21 mouse cellular contexts compared by ENCODE assay signal in genomic region chr9:10856204-10856892, GRCm38 (mm10). TPM values are rescaled to one million over a fixed set of nuclear protein-coding genes. Genes with fewer than 3 reads are reported as not detected.
DNase-seq lines count a peak whose midpoint lies in the region; ATAC-seq and TF ChIP-seq lines count a peak whose summit lies in the region.
"Had no signal": no experiment of that assay in that cellular context is flagged by ENCODE, and none has a peak within 500 bp of the region (broad histone marks: within the 10 kb centered on the region; RNA-seq: fewer than 3 reads in every experiment).

No protein-coding gene starts in this region.

- H3K9ac ChIP-seq in heart, adult 2 months (ENCODE audit: low read depth, low read length): no peak overlapping the region
- H3K9ac ChIP-seq in neural tube, embryonic 14.5 days (replicated peaks; ENCODE audit: low read depth, low read length): no peak overlapping the region
- H3K9ac ChIP-seq: forebrain, embryonic 12.5 days; limb, embryonic 13.5 days; liver, embryonic 15.5 days; midbrain, embryonic 12.5 days had no signal

- no peak overlapping the region for H3K27ac ChIP-seq in heart, adult 2 months
- no peak overlapping the region for H3K27ac ChIP-seq in left cerebral cortex, adult 2 months
- H3K27ac ChIP-seq in neural tube, embryonic 14.5 days (ENCODE audit: low read depth, low read length): no peak overlapping the region
- H3K27ac ChIP-seq: forebrain, embryonic 12.5 days; heart, embryonic 10.5 days; limb, embryonic 13.5 days; liver, embryonic 15.5 days; macrophage; midbrain, embryonic 12.5 days had no signal

- intact Hi-C loops in heart, adult 2 months (cut with DNase I): no loop called here
- intact Hi-C loops in heart, postnatal 10 days (cut with DNase I): no loop called here
- intact Hi-C loops in left cerebral cortex, adult 2 months (cut with DNase I): no loop called here

- H3K9me3 ChIP-seq in neural tube, embryonic 14.5 days (ENCODE audit: control insufficient read depth, low read length): no peaks in the 10 kb centered on the region
- H3K9me3 ChIP-seq: forebrain, embryonic 12.5 days; heart, embryonic 10.5 days; limb, embryonic 13.5 days; liver, embryonic 15.5 days; midbrain, embryonic 12.5 days had no signal

- H3K79me2 ChIP-seq in heart, adult 2 months (replicated peaks; ENCODE audit: control insufficient read depth, insufficient read depth, low read length): no peaks in the 10 kb centered on the region

- no peak for TF ChIP-seq POLR2A in heart, adult 2 months (IDR thresholded peaks at IDR 0.05; ENCODE audit: insufficient read depth, low read depth, low read length)
- TF ChIP-seq POLR2A in brain, embryonic 14.5 days (IDR thresholded peaks at IDR 0.05; ENCODE audit: borderline replicate concordance, extremely low read depth, insufficient read depth, insufficient read length, poor library complexity, severe bottlenecking): no peak

- 88% methylated on average over 3 of the region's 3 CpGs for WGBS in heart, adult 2 months
- 67% methylated on average over 3 of the region's 3 CpGs for WGBS in neural tube, embryonic 14.5 days

- H3K4me3 ChIP-seq in heart, adult 2 months: no peak overlapping the region
- H3K4me3 ChIP-seq in left cerebral cortex, adult 2 months: no peak overlapping the region
- H3K4me3 ChIP-seq in neural tube, embryonic 14.5 days (ENCODE audit: low read depth, low read length): no peak overlapping the region
- H3K4me3 ChIP-seq: forebrain, embryonic 12.5 days; heart, embryonic 10.5 days; limb, embryonic 13.5 days; liver, embryonic 15.5 days; midbrain, embryonic 12.5 days had no signal

- no peak for DNase-seq in heart, adult 2 months
- DNase-seq in heart, postnatal 10 days: no peak
- no peak for DNase-seq in left cerebral cortex, adult 2 months (ENCODE audit: extremely low spot score in 1 of 2, low spot score in 2 of 2)
- no peak for DNase-seq in left cerebral cortex, adult 8-10 months (ENCODE audit: low spot score in 2 of 2)
- peak; percentile 51 for DNase-seq in brain, embryonic 14.5 days (ENCODE audit: low read depth)
- DNase-seq in spleen, adult 12 weeks (ENCODE audit: low spot score): no peak
- DNase-seq: adrenal gland, adult 8-10 months; cerebellum, postnatal 25 days; heart, postnatal 14 days; kidney, adult 2 months; kidney, postnatal 10 days; right cerebral cortex, adult 18-20 months had no signal

- H3K36me3 ChIP-seq in heart, adult 2 months (ENCODE audit: control insufficient read depth, insufficient read depth, low read length): no peaks in the 10 kb centered on the region
- H3K36me3 ChIP-seq in neural tube, embryonic 14.5 days (ENCODE audit: control insufficient read depth, insufficient read depth, low read length): no peaks in the 10 kb centered on the region
- H3K36me3 ChIP-seq: forebrain, embryonic 12.5 days; heart, embryonic 10.5 days; limb, embryonic 13.5 days; liver, embryonic 15.5 days; midbrain, embryonic 12.5 days had no signal

- ATAC-seq in neural tube, embryonic 14.5 days (ENCODE audit: low read depth): peak; percentile 83

- TF ChIP-seq CTCF in heart, adult 2 months (IDR thresholded peaks at IDR 0.05): peak; percentile 12; the same call in 1 of the 2 replicates
- TF ChIP-seq CTCF in left cerebral cortex, adult 2 months (IDR thresholded peaks at IDR 0.05): peak; percentile 28
- peak; percentile 23; the same call in 1 of the 2 replicates for TF ChIP-seq CTCF in brain, embryonic 14.5 days (IDR thresholded peaks at IDR 0.05; ENCODE audit: borderline replicate concordance, extremely low read depth, insufficient read depth, insufficient read length)

- TF ChIP-seq EP300 in heart, adult 2 months (IDR thresholded peaks at IDR 0.05; ENCODE audit: insufficient read depth, low read depth, low read length): no peak

- no peaks in the 10 kb centered on the region for H3K4me1 ChIP-seq in heart, adult 2 months (ENCODE audit: control insufficient read depth, insufficient read depth, low read length)
- no peaks in the 10 kb centered on the region for H3K4me1 ChIP-seq in neural tube, embryonic 14.5 days (ENCODE audit: control insufficient read depth, insufficient read depth, low read length)
- H3K4me1 ChIP-seq: forebrain, embryonic 12.5 days; heart, embryonic 10.5 days; limb, embryonic 13.5 days; liver, embryonic 15.5 days; midbrain, embryonic 12.5 days had no signal

- no peak overlapping the region for H3K4me2 ChIP-seq in neural tube, embryonic 14.5 days (ENCODE audit: low read depth, low read length)
- H3K4me2 ChIP-seq: forebrain, embryonic 12.5 days; limb, embryonic 13.5 days; liver, embryonic 15.5 days; midbrain, embryonic 12.5 days had no signal

- no peaks in the 10 kb centered on the region for H3K27me3 ChIP-seq in heart, adult 2 months (ENCODE audit: control insufficient read depth, insufficient read depth, low read length)
- H3K27me3 ChIP-seq in neural tube, embryonic 14.5 days (ENCODE audit: control insufficient read depth, insufficient read depth, low read length): no peaks in the 10 kb centered on the region
- H3K27me3 ChIP-seq: forebrain, embryonic 12.5 days; limb, embryonic 13.5 days; liver, embryonic 15.5 days; midbrain, embryonic 12.5 days had no signal

RNA-seq across cellular contexts. Expression of gene Cntn5, which starts 48.2 kb away (rescaled TPM):
- under 1 TPM; 0.29 to 0.48 TPM for total RNA-seq in heart, adult 2 months (2021)
- polyA plus RNA-seq in heart, adult 2 months (2012; rRNA removed): 0.21 and 0.59 TPM in 2 replicates
- under 1 TPM; 0.10 to 0.12 TPM for total RNA-seq in heart, postnatal 10 days (2021)
- total RNA-seq in left cerebral cortex, adult 2 months (2021): 10 to 100 TPM; 23.1 to 25.2 TPM
- total RNA-seq in left cerebral cortex, adult 8-10 months (2022): 10 to 100 TPM; 19.5 to 25.7 (median 24.1) TPM
- polyA plus RNA-seq in brain, embryonic 14.5 days (2012; rRNA removed): 4.2 and 5.5 TPM in 2 replicates
- polyA plus RNA-seq in neural tube, embryonic 14.5 days (2014; fragmentation: Nextera tagmentation; extraction: Ambion mirVana): 30.9 and 37.0 TPM in 2 replicates
- total RNA-seq: adrenal gland, adult 8-10 months; gastrocnemius, adult 18-20 months; gastrocnemius, postnatal 4 days had no signal
- polyA plus RNA-seq: liver, embryonic 15.5 days; macrophage had no signal

Comparison
In these comparisons a context has a peak if more than half of its experiments do, and no peak if none do; other contexts are left out.
1. RNA of gene Cntn5, which starts 48.2 kb away (total RNA-seq): 23.1 to 25.2 TPM in left cerebral cortex, adult 2 months and 19.5 to 25.7 TPM in left cerebral cortex, adult 8-10 months; 0.29 to 0.48 TPM in heart, adult 2 months and 0.10 to 0.12 TPM in heart, postnatal 10 days; every median in the first group is over 10 times any median in the second.
2. Peak in every context shown above with its lines, with median percentiles within 50 percentile points of each other: CTCF ChIP-seq.